Mouse (Mus musculus): ENCODE data around the gene Vstm2l. TPM values are rescaled to one million over a fixed set of nuclear protein-coding genes. Genes with fewer than 3 reads are reported as not detected.
A peak's percentile ranks its signal among the peaks of the same experiment; 100 is the strongest.

Vstm2l gene
- total RNA-seq, 1 experiment: 0.62 TPM

DNA sequence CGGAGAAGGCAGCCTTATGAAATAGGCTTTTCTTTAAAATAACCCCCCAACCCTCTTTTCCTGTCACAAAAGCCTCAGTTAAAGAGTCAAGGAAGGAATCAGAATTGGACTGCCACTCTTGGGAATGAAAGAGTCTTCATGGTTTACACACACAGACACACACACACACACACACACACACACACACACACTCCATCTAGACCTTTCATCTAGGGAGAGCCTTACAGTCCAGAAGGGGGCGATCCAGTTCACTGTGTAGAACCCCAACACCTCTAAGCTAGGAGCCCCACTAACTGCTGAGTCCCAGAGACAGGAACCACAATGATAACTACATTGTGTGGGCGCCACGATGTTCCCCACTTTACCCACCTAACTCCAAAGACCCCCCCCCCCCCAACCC lies 748 bp upstream of the Vstm2l start:
- TF ChIP-seq CHD2 (IDR thresholded peaks at IDR 0.05; ENCODE audit: low read depth, low read length): no peak
- no peak for TF ChIP-seq ZNF384 (IDR thresholded peaks at IDR 0.05; ENCODE audit: low read depth, low read length)
- Histone ChIP-seq H3K27ac (ENCODE audit: insufficient read depth, low read depth, low read length, poor library complexity, severe bottlenecking) (no peak overlapping the region), H3K9me3 (ENCODE audit: control insufficient read depth, insufficient read depth, low read depth, low read length) (no peaks in the 10 kb centered on the region), H3K9ac (ENCODE audit: insufficient read depth, low read depth, low read length, poor library complexity, severe bottlenecking) (no peak overlapping the region), H3K36me3 (ENCODE audit: control insufficient read depth, insufficient read depth, low read length, poor library complexity, severe bottlenecking) (no peaks in the 10 kb centered on the region), H3K4me3 (ENCODE audit: insufficient read depth in 1 of 2, low read depth in 1 of 2, low read length in 2 of 2, poor library complexity in 1 of 2, severe bottlenecking in 1 of 2) (peak overlapping the region; percentile 64 to 78; a peak in 3 of 4 replicates), H3K4me1 (ENCODE audit: control insufficient read depth in 2 of 2, insufficient read depth in 2 of 2, low read length in 2 of 2, poor library complexity in 1 of 2) (peaks cover 2 to 10% of the 10 kb centered on the region in 2 experiments; a peak in 2 of 4 replicates)
- no peak for DNase-seq (ENCODE audit: low read depth, low spot score)
- in situ Hi-C loops (cut with MboI; ENCODE audit: low sequenced_read_pairs in 2 of 2, unreplicated experiment in 2 of 2): no loop called here

DNA sequence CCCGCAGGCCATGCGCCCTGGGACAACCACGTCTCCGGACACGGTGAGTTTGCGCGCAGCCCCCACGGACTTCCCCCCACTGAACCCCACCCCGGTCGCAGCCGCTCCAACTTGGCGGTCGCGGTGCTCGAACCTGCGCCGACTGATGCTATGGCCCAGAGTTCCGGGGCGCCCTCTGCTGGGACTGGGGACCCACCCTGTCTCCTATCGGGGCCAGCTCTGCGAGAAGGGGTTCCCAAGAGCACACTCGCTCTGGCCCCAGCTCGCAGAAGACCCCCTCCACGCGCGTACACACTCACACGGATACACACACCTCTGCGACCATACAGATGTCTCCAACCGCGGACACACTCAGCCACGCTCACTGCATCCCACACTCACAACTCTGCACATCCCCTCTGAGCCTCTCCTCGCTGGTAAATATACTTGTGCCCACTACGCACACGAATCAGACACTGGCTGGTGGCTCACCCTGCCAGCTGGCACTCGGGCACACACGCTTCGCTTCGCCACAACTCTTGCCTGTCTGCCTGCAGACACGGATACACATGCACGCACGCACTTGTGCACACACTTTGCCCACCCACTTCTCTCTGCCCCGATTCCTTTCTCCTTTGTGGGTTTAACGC lies 550 bp downstream of the Vstm2l start:
- no peak for DNase-seq (ENCODE audit: low read depth, low spot score)
- peak overlapping the region; percentile 0; the same call in 1 of the 2 replicates for H3K9ac ChIP-seq (ENCODE audit: insufficient read depth, low read depth, low read length, poor library complexity, severe bottlenecking)

DNA sequence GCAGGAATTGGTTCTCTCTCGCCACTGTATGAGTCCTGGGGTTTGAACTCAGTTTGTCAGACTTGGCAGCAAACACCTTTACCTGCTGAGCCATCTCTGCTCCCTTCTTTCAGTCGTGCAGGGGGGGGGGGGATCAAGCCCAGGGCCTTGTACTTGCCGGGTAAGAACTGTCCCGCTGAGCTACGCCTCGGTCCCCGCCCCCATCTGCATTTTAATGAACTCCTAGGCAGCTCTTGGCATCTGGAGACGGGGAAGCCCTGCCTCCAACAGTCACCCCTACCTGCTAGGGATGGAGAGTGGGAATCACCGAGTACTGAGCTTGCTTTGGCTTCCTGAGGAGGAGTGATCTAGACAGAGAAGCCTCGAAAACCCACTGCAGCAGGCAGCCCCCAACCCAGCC lies 4.1 kb downstream of the Vstm2l start:
- in situ Hi-C loops (cut with MboI; ENCODE audit: low sequenced_read_pairs in 2 of 2, unreplicated experiment in 2 of 2): no loop called here
- no peak for DNase-seq (ENCODE audit: low read depth, low spot score)

More for the DNA sequence above, 550 bp downstream of the Vstm2l start:
- H3K9me3 ChIP-seq (ENCODE audit: control insufficient read depth, insufficient read depth, low read depth, low read length): no peaks in the 10 kb centered on the region
- no peak for TF ChIP-seq CHD2 (IDR thresholded peaks at IDR 0.05; ENCODE audit: low read depth, low read length)
- TF ChIP-seq ZC3H11A (IDR thresholded peaks at IDR 0.05; ENCODE audit: borderline replicate concordance, low read depth, low read length): no peak
- TF ChIP-seq MAFK (IDR thresholded peaks at IDR 0.05; ENCODE audit: insufficient read depth, low read depth, low read length): no peak
- no peak for TF ChIP-seq ZNF384 (IDR thresholded peaks at IDR 0.05; ENCODE audit: low read depth, low read length)
- TF ChIP-seq HCFC1 (IDR thresholded peaks at IDR 0.05; ENCODE audit: borderline replicate concordance, insufficient read depth, low read length): no peak
- in situ Hi-C loops (cut with MboI; ENCODE audit: low sequenced_read_pairs in 2 of 2, unreplicated experiment in 2 of 2): no loop called here
- H3K4me3 ChIP-seq (ENCODE audit: insufficient read depth in 1 of 2, low read depth in 1 of 2, low read length in 2 of 2, poor library complexity in 1 of 2, severe bottlenecking in 1 of 2): peak overlapping the region; percentile 64 to 65
- H3K4me1 ChIP-seq (ENCODE audit: control insufficient read depth in 2 of 2, insufficient read depth in 2 of 2, low read length in 2 of 2, poor library complexity in 1 of 2): peaks cover 2 to 13% of the 10 kb centered on the region in 2 experiments; a peak in 2 of 4 replicates
- no peaks in the 10 kb centered on the region for H3K36me3 ChIP-seq (ENCODE audit: control insufficient read depth, insufficient read depth, low read length, poor library complexity, severe bottlenecking)
- no peak overlapping the region for H3K27ac ChIP-seq (ENCODE audit: insufficient read depth, low read depth, low read length, poor library complexity, severe bottlenecking)

DNA sequence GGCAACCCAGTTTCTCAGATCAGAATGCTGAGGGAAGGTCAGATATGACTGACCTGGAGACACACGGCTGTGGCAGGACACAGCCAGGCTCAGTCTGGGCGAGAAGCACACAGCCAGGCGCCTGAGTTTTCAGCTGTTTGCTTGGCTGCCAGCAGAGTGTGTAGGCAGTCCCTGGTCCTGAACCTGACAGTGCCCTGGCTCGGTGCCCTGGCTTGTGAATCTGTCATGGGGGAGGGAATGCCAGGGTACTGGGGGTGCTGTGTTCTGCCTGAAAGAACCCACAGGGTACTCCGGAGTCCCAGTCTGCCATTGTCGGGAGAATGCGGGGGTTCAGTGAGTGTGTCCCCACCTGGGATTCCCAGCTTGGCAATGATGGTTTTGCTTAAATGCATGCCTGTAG lies 7.1 kb downstream of the Vstm2l start:
- in situ Hi-C loops (cut with MboI; ENCODE audit: low sequenced_read_pairs in 2 of 2, unreplicated experiment in 2 of 2): no loop called here
- Histone ChIP-seq H3K9ac (ENCODE audit: insufficient read depth, low read depth, low read length, poor library complexity, severe bottlenecking) (no peak overlapping the region), H3K4me3 (ENCODE audit: insufficient read depth in 1 of 2, low read depth in 1 of 2, low read length in 2 of 2, poor library complexity in 1 of 2, severe bottlenecking in 1 of 2) (no peak overlapping the region), H3K27ac (ENCODE audit: insufficient read depth, low read depth, low read length, poor library complexity, severe bottlenecking) (no peak overlapping the region), H3K9me3 (ENCODE audit: control insufficient read depth, insufficient read depth, low read depth, low read length) (no peaks in the 10 kb centered on the region), H3K4me1 (ENCODE audit: control insufficient read depth in 2 of 2, insufficient read depth in 2 of 2, low read length in 2 of 2, poor library complexity in 1 of 2) (peaks cover 0 to 22% of the 10 kb centered on the region in 2 experiments; a peak in 1 of 4 replicates), H3K36me3 (ENCODE audit: control insufficient read depth, insufficient read depth, low read length, poor library complexity, severe bottlenecking) (no peaks in the 10 kb centered on the region)
- no peak for TF ChIP-seq ZC3H11A (IDR thresholded peaks at IDR 0.05; ENCODE audit: borderline replicate concordance, low read depth, low read length)
- no peak for TF ChIP-seq MAFK (IDR thresholded peaks at IDR 0.05; ENCODE audit: insufficient read depth, low read depth, low read length)
- no peak for TF ChIP-seq HCFC1 (IDR thresholded peaks at IDR 0.05; ENCODE audit: borderline replicate concordance, insufficient read depth, low read length)
- TF ChIP-seq CHD2 (IDR thresholded peaks at IDR 0.05; ENCODE audit: low read depth, low read length): no peak
- no peak for TF ChIP-seq ZNF384 (IDR thresholded peaks at IDR 0.05; ENCODE audit: low read depth, low read length)
- DNase-seq (ENCODE audit: low read depth, low spot score): no peak

More for the DNA sequence above, 4.1 kb downstream of the Vstm2l start:
- Histone ChIP-seq H3K9ac (ENCODE audit: insufficient read depth, low read depth, low read length, poor library complexity, severe bottlenecking) (no peak overlapping the region), H3K27ac (ENCODE audit: insufficient read depth, low read depth, low read length, poor library complexity, severe bottlenecking) (no peak overlapping the region), H3K4me1 (ENCODE audit: control insufficient read depth in 2 of 2, insufficient read depth in 2 of 2, low read length in 2 of 2, poor library complexity in 1 of 2) (peaks cover 2 to 28% of the 10 kb centered on the region in 2 experiments; a peak in 2 of 4 replicates), H3K4me3 (ENCODE audit: insufficient read depth in 1 of 2, low read depth in 1 of 2, low read length in 2 of 2, poor library complexity in 1 of 2, severe bottlenecking in 1 of 2) (no peak overlapping the region), H3K9me3 (ENCODE audit: control insufficient read depth, insufficient read depth, low read depth, low read length) (no peaks in the 10 kb centered on the region), H3K36me3 (ENCODE audit: control insufficient read depth, insufficient read depth, low read length, poor library complexity, severe bottlenecking) (no peaks in the 10 kb centered on the region)
- no peak for TF ChIP-seq HCFC1 (IDR thresholded peaks at IDR 0.05; ENCODE audit: borderline replicate concordance, insufficient read depth, low read length)
- no peak for TF ChIP-seq CHD2 (IDR thresholded peaks at IDR 0.05; ENCODE audit: low read depth, low read length)
- TF ChIP-seq ZNF384 (IDR thresholded peaks at IDR 0.05; ENCODE audit: low read depth, low read length): no peak
- TF ChIP-seq MAFK (IDR thresholded peaks at IDR 0.05; ENCODE audit: insufficient read depth, low read depth, low read length): no peak

DNA sequence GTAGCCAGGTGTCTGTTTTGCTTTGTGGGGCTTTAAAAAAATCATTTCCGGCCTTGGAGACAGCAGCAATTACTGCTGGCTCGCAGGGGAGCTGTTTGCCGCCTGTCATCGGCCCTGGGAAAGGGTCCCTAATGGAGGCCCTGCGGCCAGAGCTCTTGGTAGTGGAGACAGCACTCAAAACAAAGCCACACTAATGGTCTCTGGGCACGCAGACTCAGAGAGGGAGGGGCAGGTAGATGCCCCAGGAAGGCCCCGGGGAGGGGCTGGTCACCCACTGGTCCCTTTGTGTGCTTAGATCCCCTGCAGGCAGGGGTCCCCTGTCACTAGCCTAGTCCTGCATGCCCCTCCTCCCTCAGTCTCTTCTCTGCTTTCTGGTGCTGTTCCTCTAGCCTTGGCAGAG lies 9.0 kb downstream of the Vstm2l start:
- no peak for DNase-seq (ENCODE audit: low read depth, low spot score)
- TF ChIP-seq CHD2 (IDR thresholded peaks at IDR 0.05; ENCODE audit: low read depth, low read length) (no peak), MAFK (IDR thresholded peaks at IDR 0.05; ENCODE audit: insufficient read depth, low read depth, low read length) (no peak), ZNF384 (IDR thresholded peaks at IDR 0.05; ENCODE audit: low read depth, low read length) (no peak), ZC3H11A (IDR thresholded peaks at IDR 0.05; ENCODE audit: borderline replicate concordance, low read depth, low read length) (no peak), HCFC1 (IDR thresholded peaks at IDR 0.05; ENCODE audit: borderline replicate concordance, insufficient read depth, low read length) (no peak)
- Histone ChIP-seq H3K4me1 (ENCODE audit: control insufficient read depth in 2 of 2, insufficient read depth in 2 of 2, low read length in 2 of 2, poor library complexity in 1 of 2) (peaks cover 0 to 33% of the 10 kb centered on the region in 2 experiments; a peak in 3 of 4 replicates), H3K27ac (ENCODE audit: insufficient read depth, low read depth, low read length, poor library complexity, severe bottlenecking) (no peak overlapping the region), H3K9me3 (ENCODE audit: control insufficient read depth, insufficient read depth, low read depth, low read length) (no peaks in the 10 kb centered on the region), H3K9ac (ENCODE audit: insufficient read depth, low read depth, low read length, poor library complexity, severe bottlenecking) (no peak overlapping the region), H3K36me3 (ENCODE audit: control insufficient read depth, insufficient read depth, low read length, poor library complexity, severe bottlenecking) (no peaks in the 10 kb centered on the region), H3K4me3 (ENCODE audit: insufficient read depth in 1 of 2, low read depth in 1 of 2, low read length in 2 of 2, poor library complexity in 1 of 2, severe bottlenecking in 1 of 2) (no peak overlapping the region)
- in situ Hi-C loops (cut with MboI; ENCODE audit: low sequenced_read_pairs in 2 of 2, unreplicated experiment in 2 of 2): no loop called here
